Mouse (Mus musculus): ENCODE results near the gene Pptc7.

DNA sequence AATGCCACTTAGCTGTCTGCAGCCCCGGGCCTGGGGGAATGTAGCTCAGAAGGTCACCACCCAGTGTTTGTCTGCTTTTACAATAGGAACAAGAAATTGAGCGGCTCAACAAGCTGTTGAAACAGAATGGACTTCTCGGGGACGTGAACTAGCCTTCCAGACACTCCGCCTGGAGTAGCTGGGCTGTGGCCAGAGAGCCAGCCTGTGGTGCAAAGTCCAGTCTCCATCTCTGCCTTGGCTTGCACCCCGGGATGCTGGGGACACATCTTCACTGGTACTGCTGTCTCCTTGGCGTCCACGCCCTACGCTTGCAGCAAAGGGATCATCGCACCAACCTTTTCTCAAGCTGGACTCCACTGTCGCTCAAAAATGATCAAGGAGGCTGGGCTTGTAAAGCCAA, 43.6 kb upstream of the Pptc7 start:
- TF ChIP-seq POLR2A (IDR thresholded peaks at IDR 0.05; ENCODE audit: borderline replicate concordance, low read depth, low read length) (no peak), CTCF (IDR thresholded peaks at IDR 0.05; ENCODE audit: low read depth, low read length) (no peak)

All from bone marrow macrophage, adult 2 months (primary cell).